In the genomic region with DNA sequence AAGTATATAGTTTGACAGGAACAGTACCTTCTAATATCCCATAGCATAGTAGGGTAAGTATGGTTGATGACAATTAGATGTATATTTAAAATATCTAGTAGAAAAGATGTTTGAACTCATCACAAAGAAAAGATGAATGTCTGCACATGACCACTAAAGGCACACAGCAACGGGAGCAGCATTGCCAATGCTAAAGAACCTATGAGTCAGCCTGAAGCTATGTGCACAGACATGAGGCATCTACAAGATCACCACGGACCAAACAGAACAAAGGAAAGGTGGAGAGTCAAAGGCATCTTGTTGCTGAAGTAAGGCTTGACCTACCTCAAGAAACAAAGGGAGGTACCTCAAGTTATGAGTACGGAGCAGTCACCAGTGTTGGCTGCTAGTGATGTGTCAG, we compare ENCODE assay signal across 17 mouse cellular contexts.
"Had no signal": no experiment of that assay in that cellular context is flagged by ENCODE, and none has a peak within 500 bp of the region (broad histone marks: within the 10 kb centered on the region; RNA-seq: fewer than 3 reads in every experiment).

No protein-coding gene starts in this region.

- H3K4me3 ChIP-seq: limb, embryonic 13.5 days; liver, embryonic 12.5 days; liver, embryonic 15.5 days; lung, embryonic 15.5 days; megakaryocyte, embryonic 14.5 days; midbrain, embryonic 10.5 days; midbrain, embryonic 13.5 days had no signal

- H3K9ac ChIP-seq: limb, embryonic 13.5 days; liver, embryonic 12.5 days; liver, embryonic 15.5 days; lung, embryonic 15.5 days; midbrain, embryonic 13.5 days had no signal

- ATAC-seq: liver, embryonic 12.5 days; midbrain, embryonic 13.5 days; midbrain, embryonic 16.5 days had no signal

- H3K4me2 ChIP-seq: limb, embryonic 13.5 days; liver, embryonic 12.5 days; liver, embryonic 15.5 days; lung, embryonic 15.5 days; midbrain, embryonic 13.5 days had no signal

- H3K27ac ChIP-seq: limb, embryonic 13.5 days; liver, embryonic 12.5 days; liver, embryonic 15.5 days; lung, embryonic 15.5 days; midbrain, embryonic 10.5 days; midbrain, embryonic 13.5 days had no signal

- H3K27me3 ChIP-seq: limb, embryonic 13.5 days; liver, embryonic 12.5 days; liver, embryonic 15.5 days; lung, embryonic 15.5 days; megakaryocyte, embryonic 14.5 days; midbrain, embryonic 13.5 days had no signal

- DNase-seq: kidney, postnatal 14 days; kidney, postnatal 4 days; left cerebral cortex, postnatal 4 days; liver; lung, adult 18-20 months; lung, postnatal 10 days; lung, postnatal 36 days; thymus, adult 18-20 months; thymus, postnatal 36 days had no signal

- H3K9me3 ChIP-seq: liver, embryonic 12.5 days; liver, embryonic 15.5 days; lung, embryonic 15.5 days; megakaryocyte, embryonic 14.5 days; midbrain, embryonic 10.5 days; midbrain, embryonic 13.5 days had no signal

- H3K4me1 ChIP-seq: midbrain, embryonic 10.5 days had no signal

- H3K36me3 ChIP-seq: liver, embryonic 15.5 days; lung, embryonic 15.5 days; midbrain, embryonic 13.5 days had no signal
